Mouse (Mus musculus) hindbrain, postnatal 0 days (tissue): ENCODE data around the gene Eif4a1. TPM values are rescaled to one million over a fixed set of nuclear protein-coding genes. Genes with fewer than 3 reads are reported as not detected.

ENCODE experiments used
- ATAC-seq: fragments of 200-750 bp; cut with Nextera tagmentation; 2 replicates; pipeline ENCODE4 v1.8.0; 2017; ENCODE audit warnings: mild to moderate bottlenecking, moderate TSS enrichment, moderate library complexity
- DNase-seq: peaks from one replicate; pipeline ENCODE4 v3.0.0-alpha.2; 2015; ENCODE audit warnings: low spot score
- H3K27ac ChIP-seq: fragments of 300-500 bp; sonication (generic); 2 replicates; pipeline ENCODE4 v1.5.1; 2014; ENCODE audit warnings: mild to moderate bottlenecking
- H3K27me3 ChIP-seq: fragments of 300-500 bp; sonication (generic); 2 replicates; pipeline ENCODE4 v1.6.1; 2014; ENCODE audit warnings: low read length, mixed read lengths; ENCODE audit not compliant: insufficient read depth
- H3K36me3 ChIP-seq: fragments of 300-500 bp; sonication (generic); 2 replicates; pipeline ENCODE4 v1.6.1; 2014; ENCODE audit warnings: low read length, mixed read lengths; ENCODE audit not compliant: insufficient read depth
- H3K4me1 ChIP-seq: fragments of 300-500 bp; sonication (generic); 2 replicates; pipeline ENCODE4 v1.6.1; 2014; ENCODE audit warnings: antibody characterized with exemption, low read length, mixed read lengths; ENCODE audit not compliant: insufficient read depth
- H3K4me2 ChIP-seq: fragments of 300-500 bp; sonication (generic); 2 replicates; pipeline ENCODE4 v1.6.1; 2014; ENCODE audit warnings: low read depth, mild to moderate bottlenecking, low read length, moderate library complexity, mixed read lengths
- H3K4me3 ChIP-seq: fragments of 300-500 bp; sonication (generic); 2 replicates; pipeline ENCODE4 v1.5.1; 2014; ENCODE audit warnings: low read length
- H3K9ac ChIP-seq: fragments of 300-500 bp; sonication (generic); replicated peaks from 2 replicates; pipeline ENCODE4 v1.6.1; 2014; ENCODE audit warnings: mild to moderate bottlenecking, low read length, moderate library complexity, mixed read lengths
- H3K9me3 ChIP-seq: fragments of 300-500 bp; sonication (generic); 2 replicates; pipeline ENCODE4 v1.6.1; 2016; ENCODE audit warnings: low read length, mixed read lengths
- CTCF ChIP-seq: IDR thresholded peaks from 2 replicates; pipeline ENCODE4 v1.5.1; 2016; ENCODE audit warnings: antibody characterized with exemption, control low read depth, low read depth
- WGBS: fragments of 180-500 bp; shearing (Covaris S2); extraction: QIAGEN DNeasy Blood & Tissue Kit; methylation state at CpG from one replicate; pipeline ENCODE4 v1.1.7; 2014; 5-methylcytosine and 5-hydroxymethylcytosine counted together
- polyA plus RNA-seq: library from polyadenylated mRNA; unstranded; fragments of >200 nt; fragmentation: Nextera tagmentation; extraction: Ambion mirVana; gene quantifications from 2 replicates; pipeline ENCODE4 v1.2.1, GENCODE M21; 2015
- total RNA-seq: library from RNA; depleted of rRNA; stranded (reverse); fragments of >200 nt; gene quantifications from 2 replicates; pipeline ENCODE4 v1.2.3, GENCODE M21; 2014

Gene Eif4a1
- total and polyA plus RNA-seq, 2 experiments from 2014 or later, result 427 to 696 TPM

DNA sequence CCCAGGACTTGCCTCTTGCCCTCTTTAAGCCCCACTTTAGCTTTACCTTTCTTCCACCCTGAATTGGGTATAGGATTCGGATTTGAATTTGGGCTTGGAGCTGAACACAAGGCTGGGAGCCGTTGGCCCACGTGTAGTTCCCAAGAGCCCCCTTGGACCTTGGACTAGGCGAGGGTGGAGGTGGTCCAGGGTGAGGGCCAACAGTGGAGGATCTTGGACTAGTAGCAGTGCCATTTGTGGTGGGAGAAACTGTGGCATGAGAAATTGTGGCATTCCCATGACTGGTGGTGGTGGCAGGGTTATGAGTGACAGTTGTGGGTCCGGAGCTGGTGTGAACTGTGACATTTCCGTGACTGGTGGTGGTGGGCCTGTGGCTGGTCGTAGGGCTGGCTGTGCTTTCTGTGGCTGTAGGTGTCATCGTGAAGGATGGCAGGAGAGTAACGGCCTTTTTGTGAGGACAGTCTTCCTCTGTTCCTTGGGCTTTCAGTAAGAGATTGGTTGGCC lies 6.7 kb downstream of the Eif4a1 start:
- no peak for TF ChIP-seq CTCF
- Histone ChIP-seq H3K27ac (no peak overlapping the region; the same call in 1 of the 2 replicates), H3K4me2 (no peak overlapping the region), H3K36me3 (peaks cover 50% of the 10 kb centered on the region), H3K4me1 (peaks cover 5% of the 10 kb centered on the region; the same call in 1 of the 2 replicates), H3K9me3 (no peaks in the 10 kb centered on the region), H3K4me3 (no peak overlapping the region), H3K27me3 (no peaks in the 10 kb centered on the region), H3K9ac (no peak overlapping the region)
- WGBS, result 75% methylated on average over 9 of the region's 9 CpGs
- ATAC-seq (no peak), DNase-seq (no peak)

DNA sequence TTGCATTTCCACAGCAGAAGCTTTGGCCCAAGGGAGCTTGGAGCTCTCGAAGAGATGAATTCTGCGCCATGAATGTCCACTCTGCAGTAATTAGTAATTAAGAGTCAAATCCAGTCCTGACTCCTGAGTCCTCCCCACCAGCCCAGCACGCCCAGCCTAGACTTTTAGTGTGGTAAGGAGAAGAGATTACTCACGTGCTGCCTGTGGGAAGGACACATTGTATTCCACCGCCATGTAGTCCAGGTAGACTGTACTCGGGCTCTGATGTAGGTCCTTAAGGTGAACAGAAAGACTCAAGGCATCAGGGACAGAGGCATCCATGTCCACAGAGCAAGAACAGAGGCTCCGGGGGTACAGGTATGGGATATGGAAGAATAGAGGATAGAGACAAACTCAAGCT lies 7.4 kb downstream of the Eif4a1 start:
- Histone ChIP-seq H3K27ac (no peak overlapping the region), H3K9ac (no peak overlapping the region), H3K9me3 (no peaks in the 10 kb centered on the region), H3K4me2 (no peak overlapping the region), H3K4me3 (no peak overlapping the region), H3K4me1 (no peaks in the 10 kb centered on the region; the same call in 1 of the 2 replicates), H3K27me3 (no peaks in the 10 kb centered on the region), H3K36me3 (peaks cover 49% of the 10 kb centered on the region)
- TF ChIP-seq CTCF, result no peak
- DNase-seq (no peak), ATAC-seq (no peak)
- 92% methylated on average over 7 of the region's 7 CpGs for WGBS

DNA sequence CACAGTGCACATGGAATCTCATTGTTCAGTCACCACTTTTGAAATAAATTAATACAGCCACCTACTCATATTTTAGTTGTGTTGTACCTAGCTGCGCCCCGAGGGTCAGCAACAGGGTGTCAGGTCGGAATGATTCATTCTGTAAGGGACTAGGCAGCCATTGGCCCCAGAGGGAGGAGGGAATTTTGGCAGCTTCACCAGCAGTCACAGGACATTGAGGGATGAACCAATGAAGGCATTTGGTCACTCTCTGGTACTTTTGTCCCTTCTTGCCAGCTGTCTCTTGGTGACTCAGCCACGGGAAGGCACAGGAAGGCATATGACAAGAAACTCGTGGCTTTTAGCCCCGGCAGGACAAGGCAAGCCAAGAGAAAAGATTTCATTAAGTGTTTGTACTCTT lies 8.4 kb downstream of the Eif4a1 start:
- H3K9me3 ChIP-seq, result no peaks in the 10 kb centered on the region
- 83% methylated on average over 6 of the region's 6 CpGs for WGBS
- ATAC-seq (no peak), DNase-seq (no peak)
- H3K27me3 ChIP-seq, result no peaks in the 10 kb centered on the region
- H3K27ac ChIP-seq, result 0 out of 2 replicates have a peak overlapping the region, but pooled peaks have one; percentile 94
- H3K4me3 ChIP-seq, result no peak overlapping the region
- H3K9ac ChIP-seq, result no peak overlapping the region
- peaks cover 43% of the 10 kb centered on the region for H3K36me3 ChIP-seq
- H3K4me1 ChIP-seq, result no peaks in the 10 kb centered on the region
- no peak overlapping the region for H3K4me2 ChIP-seq
- no peak for TF ChIP-seq CTCF

DNA sequence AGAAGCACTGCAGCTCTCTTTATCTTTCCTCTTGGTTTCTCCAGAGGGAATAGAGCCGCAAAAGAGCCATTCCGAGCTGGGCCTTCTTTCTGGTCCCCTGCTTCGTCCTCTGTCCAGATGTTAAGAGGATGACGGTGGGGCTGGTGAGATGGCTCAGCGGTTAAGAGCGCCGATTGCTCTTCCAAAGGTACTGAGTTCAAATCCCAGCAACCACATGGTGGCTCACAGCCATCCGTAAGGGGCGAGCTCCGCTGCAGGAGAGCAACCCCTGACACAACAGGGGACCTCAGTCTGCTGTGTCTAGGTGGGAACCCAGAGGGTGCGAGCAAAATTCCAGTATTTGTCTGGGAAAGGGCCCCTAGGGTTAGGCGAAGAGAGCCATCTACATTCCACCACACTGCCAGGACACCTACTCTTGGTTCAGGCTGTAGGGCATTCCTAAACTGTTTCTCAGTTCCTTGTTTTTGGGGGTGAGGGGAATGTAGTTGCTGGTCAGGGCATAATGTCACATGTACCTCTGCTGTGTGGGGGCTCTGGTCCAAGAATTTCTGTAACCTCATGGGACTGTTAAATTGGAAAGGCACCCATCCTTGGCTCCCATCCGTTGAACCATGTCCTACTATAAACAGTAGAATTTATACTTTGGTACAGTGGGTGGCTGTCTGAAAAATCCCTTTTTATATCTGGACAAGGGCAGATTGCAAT lies 9.1 kb downstream of the Eif4a1 start:
- no peaks in the 10 kb centered on the region for H3K9me3 ChIP-seq
- ATAC-seq (peak; percentile 4; the same call in 1 of the 2 replicates), DNase-seq (no peak)
- peak overlapping the region; percentile 54 for H3K4me3 ChIP-seq
- no peaks in the 10 kb centered on the region for H3K4me1 ChIP-seq
- H3K27me3 ChIP-seq, result no peaks in the 10 kb centered on the region
- H3K36me3 ChIP-seq, result peaks cover 36% of the 10 kb centered on the region
- peak overlapping the region; percentile 94 for H3K27ac ChIP-seq
- H3K4me2 ChIP-seq, result peak overlapping the region; percentile 54
- 70% methylated on average over 13 of the region's 13 CpGs for WGBS
- no peak for TF ChIP-seq CTCF
- H3K9ac ChIP-seq, result peak overlapping the region; percentile 61

DNA sequence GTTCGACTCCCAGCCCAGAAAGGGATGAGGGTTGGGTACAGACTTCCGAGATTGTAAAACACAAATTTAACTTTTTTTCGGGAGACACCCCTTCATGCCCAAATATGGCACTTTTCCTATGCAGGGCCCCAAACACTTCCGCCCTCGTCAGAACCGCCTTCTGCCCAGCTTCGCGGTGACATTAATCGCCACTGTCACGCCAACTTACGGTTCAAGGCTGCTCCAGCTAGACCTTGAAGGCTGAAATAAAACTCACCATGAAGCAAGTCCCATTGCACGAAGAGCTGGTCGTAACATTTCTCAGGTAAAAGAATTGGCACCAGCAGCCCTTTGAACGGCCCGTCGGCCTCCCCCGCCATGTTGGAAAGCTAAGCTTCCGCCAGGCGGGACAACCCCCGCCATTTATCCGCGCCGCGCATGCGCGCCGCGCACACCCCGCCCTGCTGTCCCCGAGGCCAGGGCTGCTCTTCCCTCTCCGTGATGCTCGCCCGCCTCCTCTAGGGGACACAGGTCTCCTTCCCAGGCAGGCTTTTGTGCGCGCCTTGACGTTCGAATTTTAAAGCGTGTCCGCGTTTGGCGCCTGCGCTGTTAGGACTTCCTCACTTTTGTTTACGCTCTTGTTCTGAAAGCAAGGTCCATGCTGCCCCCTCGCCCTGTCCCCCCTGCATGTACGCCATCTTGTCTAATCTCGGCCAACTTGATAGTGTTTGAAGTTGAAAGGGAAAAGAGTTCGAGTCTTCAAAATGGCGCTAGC lies 9.8 kb downstream of the Eif4a1 start, which contains the start of gene Mpdu1:
TSS of gene Mpdu1 (minus strand) at position 430 of the 754 bp plus-strand sequence.
- peak; percentile 97 for ATAC-seq
- Histone ChIP-seq H3K4me1 (no peaks in the 10 kb centered on the region), H3K9ac (peak within 1 kb of the TSS; percentile 61), H3K27ac (peak within 1 kb of the TSS; percentile 94), H3K36me3 (peaks cover 35% of the 10 kb centered on the region), H3K27me3 (no peaks in the 10 kb centered on the region), H3K4me2 (peak within 1 kb of the TSS; percentile 54), H3K9me3 (no peaks in the 10 kb centered on the region), H3K4me3 (peak within 1 kb of the TSS; percentile 54)
- WGBS, result under 1% methylated on average over 48 of the region's 48 CpGs
- TF ChIP-seq CTCF, result peak; percentile 68
- DNase-seq, result peak; percentile 99

DNA sequence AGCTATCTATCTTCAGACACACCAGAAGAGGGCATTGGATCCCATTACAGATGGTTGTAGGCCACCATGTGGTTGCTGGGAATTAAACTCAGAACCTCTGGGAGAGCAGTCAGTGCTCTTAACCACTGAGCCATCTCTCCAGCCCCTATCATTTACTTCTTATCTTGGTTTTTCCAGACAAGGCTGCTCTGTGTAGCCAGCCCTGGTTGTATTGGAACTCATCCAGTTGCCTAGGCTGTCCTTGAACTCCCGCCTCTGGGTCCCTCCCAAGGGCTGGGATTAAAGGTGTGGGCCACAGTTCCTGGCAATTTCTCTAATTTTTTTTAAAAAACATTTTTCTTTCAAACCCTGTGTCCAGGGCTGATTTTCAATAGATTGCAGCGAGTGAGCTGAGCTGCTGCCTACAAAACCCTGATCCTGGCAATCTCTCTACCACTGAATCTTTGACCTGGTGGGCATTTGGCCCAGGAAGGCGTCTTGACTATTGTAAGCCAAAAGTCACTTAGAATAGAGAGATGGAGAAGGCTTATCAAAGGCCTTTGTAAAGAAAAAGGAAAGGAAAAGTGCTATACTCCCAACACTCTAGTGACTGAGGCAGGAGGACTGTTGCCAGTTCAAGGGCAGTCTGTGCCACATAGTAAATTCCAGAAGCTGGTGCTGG lies 10.9 kb downstream of the Eif4a1 start:
- H3K27me3 ChIP-seq, result no peaks in the 10 kb centered on the region
- peak overlapping the region; percentile 61; the same call in 1 of the 2 replicates for H3K9ac ChIP-seq
- ATAC-seq, result no peak
- H3K4me1 ChIP-seq, result no peaks in the 10 kb centered on the region
- no peaks in the 10 kb centered on the region for H3K9me3 ChIP-seq
- H3K36me3 ChIP-seq, result peaks cover 30% of the 10 kb centered on the region
- no peak for TF ChIP-seq CTCF
- no peak for DNase-seq
- H3K27ac ChIP-seq, result peak overlapping the region; percentile 94; the same call in 1 of the 2 replicates
- H3K4me3 ChIP-seq, result peak overlapping the region; percentile 54
- peak overlapping the region; percentile 54 for H3K4me2 ChIP-seq
- WGBS, result 60% methylated on average over 3 of the region's 3 CpGs
